Comparison of ENCODE assay signal across 8 mouse cellular contexts in the genomic region with DNA sequence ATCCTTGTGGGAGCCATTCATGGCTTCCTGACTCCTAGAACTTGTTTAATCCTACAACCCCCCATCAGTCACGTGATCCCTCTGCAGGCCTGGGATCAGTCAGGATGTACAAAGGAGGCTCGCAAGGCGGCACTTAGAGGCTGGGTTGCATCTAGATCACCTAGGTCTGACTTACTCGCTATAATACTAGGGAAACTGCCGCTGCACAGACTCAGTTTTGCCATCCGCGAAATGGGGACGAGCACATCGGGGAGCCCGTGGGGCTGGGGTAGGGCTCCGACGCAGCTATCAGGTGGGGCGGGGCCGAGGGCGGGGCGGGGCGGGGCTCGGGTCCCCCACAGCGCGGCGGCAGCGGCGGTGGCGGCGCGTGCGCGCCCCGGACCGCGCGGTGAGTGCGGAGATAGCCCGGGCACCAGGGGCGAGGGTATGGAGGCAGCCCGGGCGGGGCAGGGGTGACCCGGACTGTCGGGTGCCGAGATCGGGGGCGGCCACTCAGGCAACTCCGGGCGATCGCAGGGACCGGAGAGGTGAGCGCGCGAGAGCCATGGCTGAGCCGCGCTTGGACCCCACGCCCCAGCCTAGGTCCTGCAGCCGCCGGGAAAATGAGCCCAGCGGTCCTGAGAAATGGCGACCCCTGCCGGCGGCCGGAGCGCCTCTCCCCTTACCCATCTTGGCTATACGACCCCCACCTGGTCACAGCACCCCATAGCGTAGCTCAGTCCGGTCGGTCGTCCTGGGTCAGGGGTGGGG. TPM values are rescaled to one million over a fixed set of nuclear protein-coding genes. Genes with fewer than 3 reads are reported as not detected.
A peak's percentile ranks its signal among the peaks of the same experiment; 100 is the strongest.
DNase-seq lines count a peak whose midpoint lies in the region; ATAC-seq lines count a peak whose summit lies in the region.

A gene (plus strand): TSS at position 346 of the 750 bp plus-strand sequence.

- H3K36me3 ChIP-seq in forebrain, embryonic 14.5 days (ENCODE audit: control insufficient read depth, insufficient read depth, low read length) = no peaks in the 10 kb centered on the region
- no peaks in the 10 kb centered on the region for H3K36me3 ChIP-seq in hindbrain, embryonic 13.5 days
- H3K36me3 ChIP-seq in megakaryocyte, embryonic 14.5 days (replicated peaks; ENCODE audit: low read length) = peaks cover 43% of the 10 kb centered on the region

- peak within 1 kb of the TSS; percentile 54 for H3K4me3 ChIP-seq in forebrain, embryonic 14.5 days (ENCODE audit: low read depth, low read length)
- peak within 1 kb of the TSS; percentile 55 for H3K4me3 ChIP-seq in hindbrain, embryonic 13.5 days
- H3K4me3 ChIP-seq in megakaryocyte, embryonic 14.5 days (replicated peaks) = peak within 1 kb of the TSS; percentile 96

- ATAC-seq in cerebellum, adult (ENCODE audit: insufficient number of reproducible peaks, low FRiP score, low TSS enrichment) = peak; percentile 47; the same call in 1 of the 2 replicates
- peak; percentile 84 for ATAC-seq in forebrain, embryonic 14.5 days
- ATAC-seq in hindbrain, embryonic 13.5 days (ENCODE audit: low FRiP score) = peak; percentile 80

- peak within 1 kb of the TSS; percentile 33 for H3K27ac ChIP-seq in forebrain, embryonic 14.5 days (ENCODE audit: low read depth, low read length)
- H3K27ac ChIP-seq in hindbrain, embryonic 13.5 days = peak within 1 kb of the TSS; percentile 70

- peak within 1 kb of the TSS; percentile 60 for H3K9ac ChIP-seq in forebrain, embryonic 14.5 days (ENCODE audit: low read length)
- peak within 1 kb of the TSS; percentile 76 for H3K9ac ChIP-seq in hindbrain, embryonic 13.5 days

- no peaks in the 10 kb centered on the region for H3K27me3 ChIP-seq in forebrain, embryonic 14.5 days (replicated peaks; ENCODE audit: control insufficient read depth, insufficient read depth, low read length)
- H3K27me3 ChIP-seq in hindbrain, embryonic 13.5 days = no peaks in the 10 kb centered on the region
- peaks cover 41% of the 10 kb centered on the region for H3K27me3 ChIP-seq in megakaryocyte, embryonic 14.5 days (replicated peaks)

- peak; percentile 60 for DNase-seq in NIH3T3 (ENCODE audit: low read depth)
- DNase-seq in forebrain, embryonic 14.5 days (ENCODE audit: low spot score) = peak; percentile 69
- peak; percentile 45 to 49 for DNase-seq in left cerebral cortex, adult 8-10 months (ENCODE audit: low spot score in 2 of 2)
- DNase-seq in right cerebral cortex, postnatal 14 days = peak; percentile 68
- no peak for DNase-seq in c-Kit-positive CD71-positive TER-119-positive erythroid progenitor cells, embryonic 14.5 days (ENCODE audit: low spot score)

- H3K9me3 ChIP-seq in forebrain, embryonic 14.5 days (replicated peaks; ENCODE audit: control insufficient read depth, low read length) = no peaks in the 10 kb centered on the region
- no peaks in the 10 kb centered on the region for H3K9me3 ChIP-seq in hindbrain, embryonic 13.5 days
- H3K9me3 ChIP-seq in megakaryocyte, embryonic 14.5 days = no peaks in the 10 kb centered on the region

- H3K4me2 ChIP-seq in forebrain, embryonic 14.5 days (ENCODE audit: low read length) = peak within 1 kb of the TSS; percentile 66
- peak within 1 kb of the TSS; percentile 71 for H3K4me2 ChIP-seq in hindbrain, embryonic 13.5 days

- H3K4me1 ChIP-seq in forebrain, embryonic 14.5 days (ENCODE audit: control insufficient read depth, insufficient read depth, low read length) = no peaks in the 10 kb centered on the region
- peaks cover 18% of the 10 kb centered on the region for H3K4me1 ChIP-seq in hindbrain, embryonic 13.5 days (replicated peaks)
- peaks cover 97% of the 10 kb centered on the region for H3K4me1 ChIP-seq in megakaryocyte, embryonic 14.5 days

- 1% methylated on average over 39 of the region's 65 CpGs for WGBS in forebrain, embryonic 14.5 days
- WGBS in hindbrain, embryonic 13.5 days = 1% methylated on average over 47 of the region's 65 CpGs

RNA-seq across cellular contexts. Expression of the gene that starts here (rescaled TPM):
- polyA plus RNA-seq in forebrain, embryonic 14.5 days (2014; fragmentation: Nextera tagmentation; extraction: Ambion mirVana) = not detected in 2 replicates
- polyA plus RNA-seq in hindbrain, embryonic 13.5 days (2015; fragmentation: Nextera tagmentation; extraction: Ambion mirVana) = not detected in 2 replicates
- total RNA-seq in left cerebral cortex, adult 8-10 months (2022) = not detected
- polyA plus RNA-seq in megakaryocyte, embryonic 14.5 days (2012; ENCODE audit: insufficient read depth, low replicate concordance) = not detected in 2 replicates

Comparison
In these comparisons a context has a peak if more than half of its experiments do, and no peak if none do; other contexts are left out.
1. Peak in DNase-seq, ATAC-seq, H3K4me3 ChIP-seq, H3K27ac ChIP-seq, H3K9ac ChIP-seq and H3K4me2 ChIP-seq in forebrain, embryonic 14.5 days; RNA of the gene not detected or under 1 TPM.
2. Peak in ATAC-seq, H3K4me3 ChIP-seq, H3K27ac ChIP-seq, H3K9ac ChIP-seq and H3K4me2 ChIP-seq in hindbrain, embryonic 13.5 days; RNA of the gene not detected or under 1 TPM.
3. Peak in DNase-seq in left cerebral cortex, adult 8-10 months; RNA of the gene not detected or under 1 TPM.